21 mouse cellular contexts compared by ENCODE assay signal in the genomic region with DNA sequence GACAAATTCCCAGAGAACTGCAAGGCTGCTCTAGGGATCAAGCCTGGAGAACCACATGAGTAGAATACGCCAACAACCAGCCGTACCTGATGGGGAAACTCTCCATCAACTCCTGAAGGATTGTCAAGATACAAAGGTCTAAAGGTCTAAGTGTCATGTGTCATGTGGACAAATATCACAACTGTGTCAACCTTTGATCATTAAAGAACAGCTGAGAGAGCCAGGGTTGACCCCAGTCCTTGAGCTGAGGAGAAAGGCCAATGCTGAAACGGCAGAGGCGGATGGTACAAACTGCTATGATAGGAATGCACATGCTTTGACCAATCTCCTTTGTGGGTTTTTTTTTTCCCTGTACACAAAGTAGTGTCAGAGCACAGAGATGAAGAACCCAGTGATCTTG. TPM values are rescaled to one million over a fixed set of nuclear protein-coding genes. Genes with fewer than 3 reads are reported as not detected.
DNase-seq lines count a peak whose midpoint lies in the region; ATAC-seq and TF ChIP-seq lines count a peak whose summit lies in the region.
"Had no signal": no experiment of that assay in that cellular context is flagged by ENCODE, and none has a peak within 500 bp of the region (broad histone marks: within the 10 kb centered on the region; RNA-seq: fewer than 3 reads in every experiment).

No protein-coding gene starts in this region.

- no peaks in the 10 kb centered on the region for H3K27me3 ChIP-seq in kidney, embryonic 14.5 days (ENCODE audit: control insufficient read depth, insufficient read depth, low read length)
- no peaks in the 10 kb centered on the region for H3K27me3 ChIP-seq in liver, adult 2 months (ENCODE audit: control insufficient read depth, insufficient read depth, low read length)
- H3K27me3 ChIP-seq in liver, embryonic 12.5 days (replicated peaks) = no peaks in the 10 kb centered on the region
- H3K27me3 ChIP-seq: embryonic facial prominence, embryonic 15.5 days; heart, embryonic 13.5 days; Patski had no signal

- DNase-seq in kidney, adult 11 months = peak; percentile 64
- DNase-seq in liver, adult 2 months (ENCODE audit: extremely low read depth, low read depth, low spot score) = peak; percentile 99
- DNase-seq in kidney, adult 9 months = peak; percentile 81
- peak; percentile 40 to 79 for DNase-seq in kidney, postnatal 36 days
- no peak for DNase-seq in adrenal gland, adult 8-10 months
- DNase-seq in embryo, embryonic 11 days = no peak
- DNase-seq: adrenal gland, adult 2 months; adrenal gland, postnatal 36 days; cerebellum, adult 2 months; cerebellum, postnatal 10 days; gastrocnemius, postnatal 36 days; heart, adult 11 months; heart, postnatal 36 days had no signal

- TF ChIP-seq CTCF in liver, adult 2 months (IDR thresholded peaks at IDR 0.05; ENCODE audit: low read depth, low read length) = no peak

- H3K9me3 ChIP-seq in kidney, embryonic 14.5 days (ENCODE audit: control insufficient read depth, low read length) = no peaks in the 10 kb centered on the region
- H3K9me3 ChIP-seq in liver, embryonic 12.5 days (replicated peaks) = no peaks in the 10 kb centered on the region
- H3K9me3 ChIP-seq: embryonic facial prominence, embryonic 15.5 days; forebrain, embryonic 10.5 days; heart, embryonic 13.5 days had no signal

- H3K79me2 ChIP-seq in liver, adult 2 months (ENCODE audit: control insufficient read depth, insufficient read depth, low read length) = peaks cover 12% of the 10 kb centered on the region; the same call in 1 of the 2 replicates

- H3K4me2 ChIP-seq in kidney, embryonic 14.5 days (replicated peaks; ENCODE audit: low read depth, low read length) = no peak overlapping the region
- H3K4me2 ChIP-seq in liver, embryonic 12.5 days = no peak overlapping the region
- H3K4me2 ChIP-seq: embryonic facial prominence, embryonic 15.5 days; heart, embryonic 13.5 days had no signal

- H3K9ac ChIP-seq in kidney, embryonic 14.5 days (ENCODE audit: low read depth, low read length) = no peak overlapping the region
- peak overlapping the region; percentile 48 for H3K9ac ChIP-seq in liver, adult 2 months (ENCODE audit: low read depth, low read length)
- no peak overlapping the region for H3K9ac ChIP-seq in liver, embryonic 12.5 days
- H3K9ac ChIP-seq: embryonic facial prominence, embryonic 15.5 days; heart, embryonic 13.5 days had no signal

- WGBS in kidney, embryonic 14.5 days = 84% methylated on average over 4 of the region's 4 CpGs
- WGBS in liver, adult 2 months = 24% methylated on average over 4 of the region's 4 CpGs
- 68% methylated on average over 4 of the region's 4 CpGs for WGBS in liver, embryonic 12.5 days (ENCODE audit: insufficient replicate concordance)

- no peak overlapping the region for H3K27ac ChIP-seq in kidney, embryonic 14.5 days (ENCODE audit: low read depth, low read length)
- H3K27ac ChIP-seq in liver, adult 2 months (replicated peaks; ENCODE audit: insufficient read depth, low read depth, low read length) = peak overlapping the region; percentile 98
- no peak overlapping the region for H3K27ac ChIP-seq in liver, embryonic 12.5 days
- H3K27ac ChIP-seq: embryonic facial prominence, embryonic 15.5 days; forebrain, embryonic 10.5 days; heart, embryonic 13.5 days had no signal

- ATAC-seq in kidney, embryonic 14.5 days (ENCODE audit: low FRiP score, low TSS enrichment) = no peak
- ATAC-seq in liver, embryonic 12.5 days = no peak
- ATAC-seq: forebrain, embryonic 14.5 days; Patski had no signal

- peaks cover 4% of the 10 kb centered on the region; the same call in 1 of the 2 replicates for H3K4me1 ChIP-seq in kidney, embryonic 14.5 days (ENCODE audit: control insufficient read depth, insufficient read depth, low read length)
- H3K4me1 ChIP-seq in liver, adult 2 months (ENCODE audit: control insufficient read depth, insufficient read depth, low read length) = peaks cover 13% of the 10 kb centered on the region
- H3K4me1 ChIP-seq in liver, embryonic 12.5 days = peaks cover 18% of the 10 kb centered on the region

- TF ChIP-seq POLR2A in liver, adult 2 months (IDR thresholded peaks at IDR 0.05; ENCODE audit: extremely low read depth, insufficient read depth, low read length) = no peak

- no peak overlapping the region for H3K4me3 ChIP-seq in kidney, embryonic 14.5 days (ENCODE audit: low read length)
- peak overlapping the region; percentile 75 for H3K4me3 ChIP-seq in liver, adult 2 months (ENCODE audit: insufficient read depth, low read depth, low read length)
- no peak overlapping the region for H3K4me3 ChIP-seq in liver, embryonic 12.5 days
- H3K4me3 ChIP-seq: embryonic facial prominence, embryonic 15.5 days; erythroblast, embryonic 14.5 days; forebrain, embryonic 10.5 days; heart, embryonic 13.5 days had no signal

- H3K36me3 ChIP-seq in kidney, embryonic 14.5 days (ENCODE audit: control insufficient read depth, insufficient read depth, low read length) = no peaks in the 10 kb centered on the region
- peaks cover 7% of the 10 kb centered on the region for H3K36me3 ChIP-seq in liver, adult 2 months (ENCODE audit: control insufficient read depth, insufficient read depth, low read length)
- no peaks in the 10 kb centered on the region for H3K36me3 ChIP-seq in liver, embryonic 12.5 days
- H3K36me3 ChIP-seq: embryonic facial prominence, embryonic 15.5 days; forebrain, embryonic 10.5 days; heart, embryonic 13.5 days had no signal

RNA-seq across cellular contexts. Expression of a gene that starts 2.6 kb away (rescaled TPM):
- 25.1 and 35.3 TPM in 2 replicates for polyA plus RNA-seq in kidney, embryonic 14.5 days (2014; fragmentation: Nextera tagmentation; extraction: Ambion mirVana)
- 19.1 and 21.1 TPM in 2 replicates for total RNA-seq in liver, adult 2 months (2014; rRNA removed)
- polyA plus RNA-seq in liver, adult 2 months (2012; rRNA removed) = 6.3 and 7.4 TPM in 2 replicates
- polyA plus RNA-seq in liver, embryonic 12.5 days (2016; fragmentation: Nextera tagmentation; extraction: Ambion mirVana) = 6.5 and 7.6 TPM in 2 replicates
- 10 to 100 TPM; 31.2 to 48.5 (median 38.6) TPM for total RNA-seq in adrenal gland, adult 8-10 months (2022)

Comparison
In these comparisons a context has a peak if more than half of its experiments do, and no peak if none do; other contexts are left out.
1. DNase-seq: peak in kidney, adult 11 months (single experiment), liver, adult 2 months (single experiment), kidney, adult 9 months (single experiment) and kidney, postnatal 36 days (2 of 2); none in adrenal gland, adult 8-10 months (single experiment) and embryo, embryonic 11 days (single experiment).